Mouse (Mus musculus) cerebellum, adult 8-10 months (tissue): ENCODE measurements around the gene Cttnbp2.

Source experiments
- DNase-seq: peaks from one replicate; pipeline ENCODE4 v3.0.0; 2022

Gene Cttnbp2

DNA sequence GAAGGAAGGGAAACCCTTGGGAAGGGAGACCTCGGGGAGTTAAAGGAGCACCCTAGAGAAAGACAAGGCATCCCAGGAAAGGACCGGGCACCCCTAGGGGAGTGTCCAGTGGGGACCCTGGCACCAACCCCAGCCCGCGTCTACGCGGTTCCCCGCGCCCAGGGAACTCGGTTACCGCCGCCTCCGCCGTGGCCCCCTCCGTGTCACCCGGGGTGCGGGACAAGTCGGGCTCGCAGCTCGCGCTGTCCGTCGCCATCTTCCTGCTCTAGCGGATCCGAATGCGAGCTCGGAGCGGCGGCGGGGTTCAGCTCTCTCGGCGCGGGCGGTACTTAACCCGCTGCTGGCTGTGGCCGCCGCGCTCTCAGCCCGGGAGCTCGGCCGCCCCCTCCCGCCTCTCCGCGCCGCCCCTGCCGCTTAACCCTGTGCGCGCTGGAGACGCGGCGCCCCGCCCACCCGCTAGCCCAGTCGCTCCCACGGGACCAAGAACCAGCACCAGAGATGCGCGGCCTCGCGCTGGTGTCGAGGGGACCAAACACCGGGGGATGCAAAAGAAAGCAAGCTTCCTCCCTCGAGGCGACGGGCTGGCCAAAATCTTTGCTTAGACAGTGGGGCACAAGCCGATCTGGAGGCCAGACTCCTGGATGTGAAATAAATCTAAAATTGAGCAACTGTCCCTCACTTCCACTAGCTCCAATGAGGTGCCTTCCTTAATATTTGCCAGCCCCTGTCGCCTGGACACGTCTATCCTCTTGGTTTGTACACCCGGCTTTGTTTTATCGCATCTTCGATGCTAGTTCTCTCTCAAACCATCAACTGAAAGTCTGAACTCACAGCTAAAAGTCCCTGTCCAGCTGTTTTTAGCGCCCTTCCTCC, at the start of gene Cttnbp2:
Gene Cttnbp2 (minus strand): TSS at position 364 of the 873 bp plus-strand sequence.
- peak; percentile 64 for DNase-seq

DNA sequence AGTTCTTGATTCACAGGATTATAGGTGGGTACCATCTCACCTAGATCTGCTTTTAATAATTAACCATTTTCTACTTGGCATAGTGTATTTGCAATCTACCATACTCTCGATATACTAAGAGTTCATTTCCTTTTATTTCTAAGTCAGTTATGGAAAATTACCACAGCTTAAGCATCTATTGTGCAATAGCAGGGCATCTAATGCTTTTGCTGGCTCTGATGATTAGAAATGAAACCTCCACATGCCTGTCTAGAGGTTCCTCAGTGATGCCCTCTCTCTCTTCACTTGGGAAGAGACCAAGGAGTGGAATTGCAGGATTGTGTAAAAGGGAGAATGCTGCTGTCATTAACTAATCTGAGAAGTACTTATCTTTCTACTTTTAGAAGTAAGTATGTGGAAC, 44.4 kb upstream of the Cttnbp2 start:
- DNase-seq, result no peak

DNA sequence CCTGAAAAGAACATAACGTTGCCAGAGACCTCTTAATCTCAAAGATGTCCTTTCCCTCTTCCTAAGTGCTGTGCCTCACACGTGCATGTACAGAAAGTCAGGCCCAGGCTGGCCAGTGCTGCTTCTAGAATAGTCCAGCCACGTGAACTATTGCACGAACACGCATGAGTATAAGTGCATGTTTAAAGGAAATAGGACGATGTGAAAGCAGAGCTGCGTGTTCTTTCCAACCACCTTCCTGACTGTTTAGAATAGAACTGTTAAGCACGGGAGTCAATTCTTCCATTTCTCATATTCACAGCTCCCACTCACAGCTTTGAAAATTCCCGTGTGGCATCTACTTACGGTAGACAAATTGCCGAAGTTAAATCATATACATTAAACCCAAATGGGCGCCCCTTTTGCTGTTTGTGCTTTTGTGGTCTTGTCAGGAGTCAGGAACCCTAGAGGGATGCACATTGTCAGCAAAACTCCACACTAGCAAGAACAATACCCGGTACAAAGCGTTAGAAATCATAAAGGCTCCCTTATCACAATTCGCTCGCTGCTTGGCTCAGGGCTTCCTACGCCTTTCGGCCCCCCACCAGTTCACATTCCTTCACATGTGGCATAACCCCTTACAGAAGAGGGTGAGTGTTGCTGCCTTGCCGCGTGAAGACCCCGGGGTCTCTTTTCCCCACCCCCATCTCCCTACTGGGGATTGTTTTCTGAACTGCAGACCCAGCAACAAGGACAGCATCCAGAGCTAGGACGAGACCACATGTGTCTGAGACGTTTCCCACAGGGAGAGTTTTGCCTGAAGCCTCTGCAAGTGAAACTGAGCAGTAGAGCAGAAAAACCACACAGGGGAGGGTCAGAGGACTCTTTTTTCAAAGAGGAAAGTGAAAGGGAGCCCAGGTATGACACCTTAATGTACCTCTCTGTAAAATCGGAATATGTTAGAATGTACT, 33.1 kb upstream of the Cttnbp2 start:
- DNase-seq, result no peak

DNA sequence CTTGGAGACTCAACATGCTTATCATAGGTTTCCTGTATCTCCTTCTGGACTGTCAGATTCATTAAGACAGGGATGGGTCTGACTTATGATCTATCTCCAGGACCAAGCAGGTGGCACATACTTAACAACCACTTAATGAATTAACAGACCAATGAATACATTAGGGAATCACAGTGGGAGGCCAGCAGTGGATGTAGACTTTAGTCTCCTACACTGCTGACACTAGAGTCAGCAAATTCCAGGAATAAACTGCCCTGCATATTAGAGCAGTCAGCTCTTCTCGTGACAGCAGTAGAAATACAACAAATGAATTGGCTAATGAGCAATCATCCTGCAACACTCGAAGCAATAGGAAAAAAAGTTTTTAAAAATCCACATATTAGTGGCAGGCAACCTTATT, 29.2 kb upstream of the Cttnbp2 start:
- no peak for DNase-seq

DNA sequence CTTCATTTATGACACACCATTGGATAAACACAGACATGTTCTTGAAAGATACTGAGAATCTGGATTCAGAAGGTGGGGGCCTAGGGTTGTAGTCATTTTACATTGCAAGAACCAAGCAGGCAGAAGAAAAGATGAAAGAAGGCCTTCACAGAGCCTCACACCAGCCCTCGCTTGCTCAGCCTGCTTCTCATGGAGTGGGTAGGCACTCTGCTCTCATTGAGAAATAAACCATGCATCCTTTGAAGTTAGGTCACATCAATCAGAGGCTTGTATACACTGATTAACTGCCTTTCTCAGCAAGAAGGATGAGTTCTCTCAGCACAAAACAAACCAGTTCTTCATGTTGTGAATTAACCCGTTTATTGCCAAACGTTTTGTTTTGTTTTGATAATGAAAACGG, 25.8 kb upstream of the Cttnbp2 start:
- DNase-seq, result no peak

DNA sequence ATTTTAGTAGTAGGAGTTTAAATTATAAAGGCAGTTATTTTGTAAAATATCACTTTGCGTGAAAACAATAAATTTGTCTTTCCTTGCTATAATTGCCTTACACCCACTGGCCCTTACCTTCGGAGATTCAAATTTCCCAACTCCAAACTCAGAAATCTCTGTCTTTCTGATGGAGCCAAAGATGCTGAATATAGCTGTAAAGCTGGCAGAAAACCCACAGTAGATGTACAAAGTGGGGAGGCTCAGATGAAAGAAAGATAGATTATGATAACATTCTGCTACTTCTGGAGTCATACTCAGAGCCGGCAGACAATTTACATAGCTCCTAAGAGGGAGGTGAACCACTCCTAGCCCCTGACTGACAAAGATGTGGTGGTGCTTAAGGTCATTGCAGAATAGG, 15.8 kb upstream of the Cttnbp2 start:
- DNase-seq, result no peak

DNA sequence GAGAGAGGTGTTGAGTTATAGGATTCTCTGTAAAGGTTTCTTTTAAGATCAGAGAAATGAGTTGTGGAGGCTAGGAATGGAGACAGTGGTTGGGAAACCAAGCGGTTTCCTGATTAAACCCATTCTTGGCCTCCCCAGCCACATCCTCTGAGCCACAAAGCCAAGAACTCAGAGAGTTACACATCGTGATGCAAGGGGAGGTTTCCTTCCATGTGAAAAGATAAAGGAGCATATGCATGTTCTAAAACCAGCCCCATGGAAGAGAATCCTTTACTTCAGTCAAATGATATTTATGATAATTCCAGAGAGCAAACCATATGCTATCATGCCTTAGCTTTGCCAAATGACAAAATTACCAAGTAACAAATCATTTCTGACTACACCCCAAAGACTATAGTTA, 3.0 kb upstream of the Cttnbp2 start:
- DNase-seq, result no peak

DNA sequence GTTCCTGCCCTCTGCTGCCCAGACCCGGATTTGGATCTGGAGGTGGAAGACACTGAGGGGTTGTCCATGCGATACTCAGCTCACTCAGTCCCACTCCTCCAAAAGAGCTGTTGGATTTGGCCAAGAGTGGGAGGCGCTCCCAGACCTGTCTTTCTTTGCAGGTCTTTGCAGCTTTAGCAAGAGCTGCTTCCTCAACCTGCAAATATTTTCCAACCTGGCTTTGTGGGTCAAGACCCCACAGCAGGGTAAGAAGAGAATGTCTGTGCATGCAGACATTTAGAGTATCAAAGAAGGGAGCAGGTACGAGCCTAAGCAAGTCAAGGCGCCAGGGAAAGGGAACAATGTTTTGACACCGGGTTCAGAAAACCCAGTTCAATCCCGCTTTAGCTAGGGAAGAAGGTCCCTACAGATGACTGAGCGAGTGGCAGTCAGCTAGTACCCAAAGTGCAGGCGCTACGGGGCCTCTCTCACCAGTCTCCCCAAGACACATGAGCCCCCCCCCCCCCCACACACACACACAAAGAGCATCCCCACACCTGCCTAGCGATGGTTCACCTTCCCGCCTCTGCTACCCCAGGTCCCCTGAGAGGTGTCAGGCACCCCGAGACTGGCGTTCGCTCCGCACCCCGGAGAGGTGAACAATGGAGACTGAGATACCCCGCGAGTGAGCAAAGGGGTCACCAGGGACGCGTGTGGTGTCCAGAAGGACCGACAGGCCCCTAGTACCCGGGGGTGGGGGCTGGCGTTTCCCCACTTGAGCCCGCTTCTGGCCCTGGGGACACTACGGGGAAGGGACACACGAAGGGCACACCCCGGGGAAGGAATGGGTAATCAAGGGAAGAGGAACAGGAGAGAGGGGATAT, 801 bp downstream of the Cttnbp2 start:
- DNase-seq, result peak; percentile 23

DNA sequence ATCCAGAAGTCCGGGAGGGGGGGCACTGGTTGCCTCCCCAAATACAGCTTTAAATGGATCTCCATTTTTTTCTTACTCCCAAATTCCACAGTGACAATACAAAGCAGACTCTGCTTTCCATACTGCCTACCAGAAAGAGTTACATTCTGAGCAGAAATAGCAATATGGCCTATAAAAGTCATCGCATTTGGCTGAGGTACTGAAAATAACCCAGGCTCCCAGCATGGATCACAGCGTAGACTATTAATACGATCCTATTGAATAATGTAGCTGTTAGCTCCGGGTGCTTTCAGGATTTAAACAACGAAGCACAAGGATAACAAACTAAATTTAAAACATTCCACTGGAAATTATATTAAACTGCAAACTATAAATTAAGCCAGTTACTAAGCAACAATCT, 2.8 kb downstream of the Cttnbp2 start:
- no peak for DNase-seq

DNA sequence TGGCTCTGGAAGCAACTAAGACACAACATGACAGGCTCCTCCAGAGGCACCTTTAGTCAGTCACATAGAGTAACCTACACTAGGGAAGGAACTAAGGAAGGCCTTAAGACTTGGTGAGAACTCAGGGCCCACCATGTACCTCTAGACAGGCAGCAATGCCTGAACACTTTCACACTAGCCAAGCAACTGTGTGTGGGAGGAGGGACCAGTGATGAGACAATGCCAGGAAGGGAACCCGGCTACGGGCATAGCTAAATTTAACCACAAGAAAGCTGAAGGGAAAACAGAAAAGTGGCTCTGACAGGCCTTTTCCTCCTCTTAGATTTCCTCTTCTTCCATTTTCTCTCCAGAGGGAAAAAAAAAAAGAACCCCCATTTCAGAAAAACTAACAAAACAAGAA, 6.6 kb downstream of the Cttnbp2 start:
- no peak for DNase-seq

DNA sequence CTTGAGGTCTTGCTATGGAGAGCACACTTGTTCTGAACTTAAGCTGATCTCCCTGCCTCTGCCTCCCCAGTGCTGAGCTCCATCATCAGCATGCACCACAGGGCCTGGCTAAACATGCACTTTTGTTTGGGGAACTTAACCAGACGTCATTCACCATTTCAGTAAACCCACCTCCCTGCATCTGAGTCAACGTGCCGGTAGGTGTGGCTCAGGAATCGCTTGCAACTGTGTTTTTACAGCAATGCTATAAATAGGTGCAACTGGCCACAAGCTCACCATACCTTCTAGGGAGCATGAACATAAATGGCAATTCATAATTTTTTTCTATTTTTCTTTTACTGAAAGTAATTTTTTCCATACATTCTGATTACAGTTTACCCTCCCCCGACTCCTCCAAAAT, 14.8 kb downstream of the Cttnbp2 start:
- DNase-seq, result no peak

DNA sequence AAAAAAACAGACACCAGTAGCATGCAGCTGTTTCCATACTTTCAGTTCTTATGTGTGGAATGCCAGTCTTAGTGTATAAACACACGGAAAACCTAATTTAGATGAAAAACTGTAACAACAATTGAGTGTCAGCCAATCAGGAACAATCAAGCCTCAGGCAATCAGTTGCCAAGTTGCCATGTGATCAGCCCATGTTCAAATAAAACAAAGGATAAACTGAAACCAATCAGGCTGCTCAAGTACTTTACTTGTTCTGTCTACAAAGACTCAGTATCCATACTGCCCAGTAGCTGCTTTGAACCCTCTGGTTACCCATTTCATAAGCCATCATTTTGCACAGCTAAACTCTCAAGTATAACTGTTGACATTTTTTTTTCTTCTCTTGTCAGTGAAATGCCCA, 21.7 kb downstream of the Cttnbp2 start:
- DNase-seq, result no peak

DNA sequence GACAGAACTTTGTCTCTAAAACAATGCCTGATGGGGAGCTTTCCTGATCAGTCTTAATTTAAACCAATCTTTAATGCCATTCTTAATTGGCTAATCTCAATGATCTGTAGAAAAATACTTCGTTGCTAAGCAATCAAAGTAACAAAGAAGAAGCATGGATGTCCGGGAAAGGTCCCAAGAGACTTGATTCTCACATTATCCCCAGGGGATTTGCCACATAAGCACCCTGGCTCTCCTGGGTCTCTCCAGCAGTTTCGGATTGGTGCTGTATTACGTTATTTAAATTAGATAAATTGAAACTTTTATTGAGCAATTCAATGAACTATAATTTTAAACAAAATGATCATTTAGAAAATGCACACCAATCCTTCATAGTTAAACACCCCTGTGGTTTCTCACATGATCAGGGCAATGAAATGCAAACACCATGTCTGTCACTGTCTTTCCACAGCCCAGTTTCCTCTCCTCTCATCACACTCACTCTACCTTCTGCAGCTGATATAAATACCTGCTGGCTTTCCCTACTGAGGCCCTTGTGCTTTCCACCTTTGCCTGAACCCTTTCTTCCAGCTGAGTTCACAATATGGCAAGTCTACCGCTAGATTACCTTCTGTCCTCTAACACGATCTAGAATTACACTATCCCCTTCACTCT, 22.3 kb downstream of the Cttnbp2 start:
- DNase-seq, result no peak

DNA sequence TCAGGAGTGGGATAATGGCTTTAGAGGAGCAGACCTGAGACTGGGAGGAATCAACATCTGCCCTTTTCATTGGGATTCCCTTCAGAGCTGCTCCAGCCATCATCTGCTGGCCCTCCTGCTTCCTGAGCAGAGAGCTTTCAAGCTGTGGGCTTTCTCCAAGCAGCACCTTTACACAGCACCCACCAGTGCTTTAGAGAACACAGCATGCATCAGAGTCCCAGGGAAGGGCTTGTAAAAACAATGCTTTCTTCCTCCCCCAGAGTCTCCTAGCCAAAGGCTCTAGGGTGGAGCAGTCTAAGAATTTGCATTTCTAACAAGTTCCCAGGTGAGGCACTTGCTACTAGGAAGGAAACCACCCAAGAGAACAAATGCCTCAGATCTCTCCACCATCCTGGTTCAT, 29.6 kb downstream of the Cttnbp2 start:
- no peak for DNase-seq

DNA sequence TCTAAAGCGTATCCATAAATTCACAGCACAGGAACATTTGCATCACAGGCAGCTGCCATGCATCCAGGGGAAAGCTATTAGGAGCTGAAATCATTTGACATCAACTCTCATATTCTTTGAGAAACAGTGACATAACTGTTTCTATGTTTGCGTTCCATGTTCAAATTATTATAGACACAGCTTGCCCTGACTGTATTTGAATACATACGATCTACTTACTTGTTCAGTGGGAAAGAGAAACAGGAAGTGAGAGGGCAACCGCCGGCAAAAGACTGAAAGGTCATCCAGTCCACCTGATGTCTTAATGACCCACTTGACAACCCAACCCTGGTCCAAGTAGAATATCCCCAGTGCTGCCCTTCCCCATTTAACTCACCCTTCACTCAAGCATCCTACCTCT, 30.6 kb downstream of the Cttnbp2 start:
- no peak for DNase-seq

DNA sequence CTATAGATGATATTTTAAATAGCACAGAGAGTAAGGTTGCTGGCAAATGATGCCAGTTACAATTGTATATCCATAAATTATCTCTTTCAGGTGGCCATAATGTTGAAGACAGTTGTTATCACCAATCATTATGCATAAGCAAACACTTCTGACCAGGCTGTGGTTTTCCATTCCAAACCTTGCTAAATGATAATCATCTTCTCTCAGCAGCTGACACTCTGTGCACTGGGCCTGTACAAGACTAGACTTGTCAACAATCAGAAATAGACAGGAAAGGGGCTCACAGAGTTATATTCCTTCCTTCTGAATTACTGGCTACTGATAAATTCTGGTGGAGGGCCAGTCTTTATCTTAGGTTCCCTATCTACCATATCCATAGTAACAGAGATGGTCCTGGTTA, 32.1 kb downstream of the Cttnbp2 start:
- DNase-seq, result no peak

DNA sequence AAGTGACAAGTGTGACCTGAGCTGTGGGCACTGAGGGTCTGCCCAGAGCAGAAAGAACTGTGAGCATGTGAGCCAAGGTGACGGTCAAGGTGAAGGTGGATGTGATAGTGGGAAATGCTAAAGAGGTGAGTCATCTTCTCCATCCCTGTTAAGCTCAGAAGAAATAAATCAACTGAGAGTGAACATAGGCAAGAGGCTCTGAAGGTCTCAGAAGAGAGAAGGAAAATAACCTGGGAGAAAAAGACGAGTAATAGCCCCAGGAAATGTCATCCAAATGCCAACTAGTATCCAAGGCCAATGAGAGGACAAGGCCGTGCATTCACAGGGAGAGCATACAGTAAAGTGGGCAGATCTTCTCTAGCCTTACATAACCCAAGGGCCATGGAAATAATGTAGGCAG, 32.9 kb downstream of the Cttnbp2 start:
- no peak for DNase-seq

DNA sequence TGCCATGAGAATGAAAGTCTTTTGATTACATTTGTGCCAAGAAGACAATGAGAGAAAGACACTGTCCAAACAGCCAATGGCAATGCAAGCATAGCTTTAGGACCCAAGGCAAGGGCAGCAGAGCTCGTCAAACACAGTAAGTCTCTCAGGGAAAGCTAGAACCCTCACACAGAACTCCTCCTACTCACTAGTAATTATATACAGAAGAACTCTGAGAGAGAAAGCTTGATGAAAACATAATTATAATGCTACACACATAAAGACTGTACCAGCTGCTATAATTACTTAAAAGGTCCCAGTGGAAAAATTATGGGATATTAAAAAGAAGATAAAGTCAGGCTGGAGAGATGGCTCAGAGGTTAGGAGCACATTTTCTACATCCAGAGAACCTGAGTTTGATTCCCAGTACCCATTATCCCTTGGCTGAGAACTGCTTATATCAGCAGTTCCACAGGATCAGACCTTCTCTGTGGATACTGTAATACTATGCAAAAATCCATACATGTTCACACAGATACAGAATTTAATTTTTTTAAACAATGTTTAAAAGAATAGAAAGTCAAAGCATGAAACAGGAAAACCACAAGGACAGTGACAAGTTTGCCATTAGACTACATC, 37.2 kb downstream of the Cttnbp2 start:
- no peak for DNase-seq

DNA sequence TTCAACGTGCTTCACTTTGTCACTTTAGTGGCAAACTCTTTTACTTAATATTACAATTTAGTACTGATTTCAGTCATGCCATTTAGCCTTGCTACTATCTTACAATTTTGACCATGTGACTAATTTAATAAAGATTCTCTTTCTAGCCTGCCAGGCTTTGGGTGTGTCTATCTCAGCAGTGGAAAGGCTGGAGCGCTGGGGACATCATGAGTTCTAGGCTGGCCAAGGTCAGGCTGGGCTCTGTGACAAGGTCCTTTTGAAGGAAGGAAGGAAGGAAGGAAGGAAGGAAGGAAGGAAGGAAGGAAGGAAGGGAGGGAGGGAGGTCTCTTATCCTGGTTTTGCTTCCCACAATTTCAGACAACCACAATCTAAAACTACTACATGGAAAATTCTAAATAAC, 39.7 kb downstream of the Cttnbp2 start:
- DNase-seq, result no peak

DNA sequence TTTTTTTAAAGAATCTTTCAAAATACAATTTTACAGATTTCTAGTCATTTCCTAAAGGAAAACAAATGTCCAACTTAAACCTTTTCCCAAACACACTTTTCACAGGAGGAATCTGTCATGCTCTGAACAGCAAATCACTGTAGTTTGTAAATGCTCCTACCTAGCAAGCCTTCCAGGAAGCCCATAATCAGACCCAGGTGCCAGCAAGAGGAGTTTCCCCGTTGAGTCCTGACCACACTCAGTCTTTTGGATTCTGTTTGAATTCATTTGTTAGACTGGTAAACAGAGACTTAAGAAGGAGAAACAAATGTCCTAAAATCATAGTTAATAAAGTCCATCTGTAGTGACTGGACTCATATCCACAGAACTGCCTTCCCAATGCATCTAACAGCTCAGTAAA, 40.1 kb downstream of the Cttnbp2 start:
- DNase-seq, result no peak

DNA sequence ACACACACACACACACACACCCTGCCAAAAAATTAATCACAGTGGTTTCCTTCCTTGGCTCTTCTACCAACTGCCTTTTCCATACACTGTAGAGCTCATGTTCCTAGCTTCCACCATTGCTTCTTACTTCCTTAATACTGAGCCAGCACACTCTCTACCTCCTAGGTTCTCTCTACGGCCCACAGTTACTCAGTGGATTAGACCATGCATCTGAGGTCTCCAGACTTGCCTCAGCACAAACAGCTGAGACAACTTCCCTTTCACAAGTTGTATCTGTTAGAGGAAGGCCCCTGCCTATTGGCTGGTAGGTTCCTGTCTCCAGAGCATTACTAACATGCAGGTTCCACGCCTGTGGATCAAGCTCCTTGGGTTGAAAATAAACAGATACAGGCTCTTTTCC, 45.4 kb downstream of the Cttnbp2 start:
- DNase-seq, result no peak

DNA sequence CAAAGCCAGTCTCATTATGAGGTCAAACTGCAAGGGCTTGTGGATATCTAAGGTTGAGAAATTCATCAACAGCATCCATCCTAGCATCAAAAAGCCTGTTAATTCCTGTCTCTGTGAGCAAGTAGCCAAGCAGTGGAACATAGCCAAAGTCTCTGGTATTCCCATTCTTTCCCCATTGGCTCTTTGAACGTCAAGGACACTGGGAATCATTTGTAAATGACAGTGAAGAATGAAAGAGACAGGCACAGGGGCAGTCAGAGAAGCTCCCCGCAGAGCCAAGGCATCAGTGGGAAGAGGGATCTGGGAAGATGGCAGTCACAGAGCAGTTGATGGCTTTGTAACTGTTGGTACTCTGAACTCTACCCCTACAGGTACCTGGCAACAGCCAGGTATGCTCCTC, 46.9 kb downstream of the Cttnbp2 start:
- DNase-seq, result no peak
